ENCODE assay signal across 20 mouse cellular contexts in genomic region chr6:143444782-143445181, GRCm38 (mm10).
A peak's percentile ranks its signal among the peaks of the same experiment; 100 is the strongest.
DNase-seq lines count a peak whose midpoint lies in the region; ATAC-seq lines count a peak whose summit lies in the region.
"Had no signal": no experiment of that assay in that cellular context is flagged by ENCODE, and none has a peak within 500 bp of the region (broad histone marks: within the 10 kb centered on the region; RNA-seq: fewer than 3 reads in every experiment).

No protein-coding gene starts in this region.

- intact Hi-C loops in heart, postnatal 14 days (cut with DNase I), result no loop called here

- DNase-seq in heart, adult 11 months, result peak; percentile 6
- no peak for DNase-seq in heart, postnatal 14 days
- peak; percentile 73 for DNase-seq in NIH3T3 (ENCODE audit: low read depth)
- DNase-seq in frontal cortex, adult 2 months (ENCODE audit: extremely low spot score in 1 of 2, low spot score in 1 of 2), result no peak
- no peak for DNase-seq in frontal cortex, postnatal 36 days (ENCODE audit: low spot score in 2 of 2)
- DNase-seq in embryo, embryonic 9.5 days (ENCODE audit: extremely low spot score), result no peak
- DNase-seq: adrenal gland, adult 2 months; adrenal gland, postnatal 14 days; cerebellum, adult 11-12 months; cerebellum, adult 8-10 months; cerebellum, postnatal 36 days; gastrocnemius, postnatal 25 days; heart, postnatal 36 days had no signal

- ATAC-seq in common myeloid progenitor, adult 5-6 weeks (replicated peaks; ENCODE audit: low read depth, poor library complexity, severe bottlenecking), result peak; percentile 42; the same call in 1 of the 2 replicates
- ATAC-seq in megakaryocyte progenitor cell, adult 5-6 weeks (replicated peaks; ENCODE audit: poor library complexity), result peak; percentile 26; the same call in 1 of the 2 replicates
- ATAC-seq: CD4-positive, CD25-positive, alpha-beta regulatory T cell, adult 4 months; forebrain, embryonic 15.5 days; hindbrain, postnatal 0 days; inflammation-experienced regulatory T-cells, adult 6 months; intestine, embryonic 16.5 days had no signal

Comparison
In these comparisons a context has a peak if more than half of its experiments do, and no peak if none do; other contexts are left out.
1. DNase-seq: peak in heart, adult 11 months (single experiment) and NIH3T3 (single experiment); none in heart, postnatal 14 days (0 of 2), frontal cortex, adult 2 months (0 of 2), frontal cortex, postnatal 36 days (0 of 2) and embryo, embryonic 9.5 days (single experiment).